Mouse (Mus musculus): ENCODE measurements around the gene Rab1b.

DNA sequence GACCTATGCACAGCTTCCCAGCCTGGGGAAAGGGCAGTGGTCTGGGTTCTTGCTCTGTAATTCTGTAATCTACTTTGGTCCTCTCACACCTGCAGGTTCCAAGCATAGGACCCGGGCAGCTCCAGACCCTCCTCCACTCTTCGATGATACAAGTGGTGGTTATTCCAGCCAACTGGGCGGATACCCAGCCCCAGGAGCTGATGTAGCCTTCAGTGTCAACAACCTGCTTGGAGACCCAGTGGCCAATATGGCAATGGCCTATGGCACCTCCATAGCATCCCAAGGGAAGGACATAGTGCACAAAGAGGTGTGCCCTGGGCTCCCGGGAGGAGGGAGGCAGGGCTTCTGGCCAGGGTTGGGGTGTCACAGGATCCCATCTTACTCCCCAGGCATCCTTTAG is 17.5 kb downstream of the Rab1b start:
- TF ChIP-seq CTCF (IDR thresholded peaks at IDR 0.05) (no peak), EP300 (IDR thresholded peaks at IDR 0.05) (no peak)

All from lung, postnatal 0 days (tissue).